Mouse (Mus musculus) heart, adult 2 months (tissue): ENCODE data around the gene Fbxo17.

Source experiments
- CTCF ChIP-seq: fragments of 200-600 bp; IDR thresholded peaks from 2 replicates; pipeline ENCODE4 v1.8.1; 2022; ENCODE audit warnings: antibody characterized with exemption, mild to moderate bottlenecking, moderate library complexity
- POLR2A ChIP-seq: fragments of 200-500 bp; IDR thresholded peaks from 2 replicates; pipeline ENCODE4 v1.6.1; 2011; ENCODE audit warnings: mild to moderate bottlenecking, low read depth, low read length, control low read depth; ENCODE audit not compliant: insufficient read depth

DNA sequence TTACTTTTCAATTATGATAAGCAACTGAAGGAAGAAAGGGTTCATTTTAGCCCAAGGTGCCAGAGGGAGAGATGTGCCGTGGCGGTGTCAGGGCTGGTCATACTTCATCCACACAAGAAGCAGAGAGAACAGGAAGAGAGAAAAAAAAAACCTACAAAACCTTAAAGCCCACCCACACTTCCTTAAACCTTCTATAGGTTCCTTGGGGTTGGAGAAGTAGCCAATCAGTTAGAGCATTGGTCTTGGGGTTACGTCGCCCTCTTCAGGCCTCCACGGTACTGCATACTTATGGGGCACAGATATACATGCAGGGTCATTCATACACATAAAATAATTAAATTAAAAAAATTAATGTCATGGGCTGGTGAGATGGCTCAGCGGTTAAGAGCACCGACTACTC lies 5.5 kb downstream of the Fbxo17 start:
- TF ChIP-seq POLR2A (no peak), CTCF (no peak)
